Mouse (Mus musculus): Measurements from ENCODE around the gene Prdx5.

Gene Prdx5

GRCm38 (mm10) chr19:6892512-6892911 is 17.4 kb downstream of the Prdx5 start:
- DNase-seq (ENCODE audit: low read depth in 1 of 2, low spot score in 2 of 2) = no peak

GRCm38 (mm10) chr19:6877965-6878364 is 31.9 kb downstream of the Prdx5 start:
- DNase-seq (ENCODE audit: low read depth in 1 of 2, low spot score in 2 of 2) = no peak

- no peak for DNase-seq (ENCODE audit: low read depth in 1 of 2, low spot score in 2 of 2)
Measured at GRCm38 (mm10) chr19:6876799-6877198, 33.1 kb downstream of the Prdx5 start.

- no peak for DNase-seq (ENCODE audit: low read depth in 1 of 2, low spot score in 2 of 2)
Measured at GRCm38 (mm10) chr19:6875834-6876233, 34.1 kb downstream of the Prdx5 start.

- DNase-seq (ENCODE audit: low read depth in 1 of 2, low spot score in 2 of 2) = no peak
Measured at GRCm38 (mm10) chr19:6874257-6874656, 35.6 kb downstream of the Prdx5 start.

- no peak for DNase-seq (ENCODE audit: low read depth in 1 of 2, low spot score in 2 of 2)
Measured at GRCm38 (mm10) chr19:6872701-6873100, 37.2 kb downstream of the Prdx5 start.

GRCm38 (mm10) chr19:6871574-6872271 is 38.2 kb downstream of the Prdx5 start:
- peak in 1 of 2 experiments; percentile 24 for DNase-seq (ENCODE audit: low read depth in 1 of 2, low spot score in 2 of 2)

GRCm38 (mm10) chr19:6869355-6869754 is 40.6 kb downstream of the Prdx5 start:
- peak; percentile 69 to 73 for DNase-seq (ENCODE audit: low read depth in 1 of 2, low spot score in 2 of 2)

- no peak for DNase-seq (ENCODE audit: low read depth in 1 of 2, low spot score in 2 of 2)
Measured at GRCm38 (mm10) chr19:6861451-6861850, 48.5 kb downstream of the Prdx5 start.

GRCm38 (mm10) chr19:6860706-6861105 is 49.2 kb downstream of the Prdx5 start:
- no peak for DNase-seq (ENCODE audit: low read depth in 1 of 2, low spot score in 2 of 2)

- no peak for DNase-seq (ENCODE audit: low read depth in 1 of 2, low spot score in 2 of 2)
Measured at GRCm38 (mm10) chr19:6859971-6860370, 49.9 kb downstream of the Prdx5 start.

GRCm38 (mm10) chr19:6859032-6859651 is 50.8 kb downstream of the Prdx5 start:
- no peak for DNase-seq (ENCODE audit: low read depth in 1 of 2, low spot score in 2 of 2)

GRCm38 (mm10) chr19:6858031-6858430 is 51.9 kb downstream of the Prdx5 start, which contains the start of gene Ccdc88b:
Ccdc88b (minus strand) TSS chr19:6858211.
- DNase-seq (ENCODE audit: low read depth in 1 of 2, low spot score in 2 of 2) = peak in 1 of 2 experiments; percentile 69

GRCm38 (mm10) chr19:6857391-6858005 is 52.4 kb downstream of the Prdx5 start:
- no peak for DNase-seq (ENCODE audit: low read depth in 1 of 2, low spot score in 2 of 2)

GRCm38 (mm10) chr19:6857003-6857360 is 52.9 kb downstream of the Prdx5 start:
- DNase-seq (ENCODE audit: low read depth in 1 of 2, low spot score in 2 of 2) = no peak

Data from monocyte, adult 2 months (primary cell).